Mouse (Mus musculus): ENCODE measurements around the gene Vmn1r166. TPM values are rescaled to one million over a fixed set of nuclear protein-coding genes. Genes with fewer than 3 reads are reported as not detected.

The Vmn1r166 gene
- not detected in 2 replicates for polyA plus RNA-seq (2015; fragmentation: Nextera tagmentation; extraction: Ambion mirVana)

GRCm38 (mm10) chr7:23251582-23251981 is at the start of gene Vmn1r166:
Vmn1r166 (minus strand) TSS chr7:23251682.

GRCm38 (mm10) chr7:23300892-23301291 is 49.4 kb upstream of the Vmn1r166 start, which contains the start of gene Nlrp4e:
Nlrp4e (plus strand) TSS chr7:23301192.

GRCm38 (mm10) chr7:23278800-23279199 is 27.3 kb upstream of the Vmn1r166 start, which contains the start of gene Gm6902:
Gm6902 (minus strand) TSS chr7:23278900.

GRCm38 (mm10) chr7:23217032-23217431 is 34.5 kb downstream of the Vmn1r166 start, which contains the start of gene Vmn1r165:
Vmn1r165 (plus strand) TSS chr7:23217332.

Other genes with a start within 250 kb of the Vmn1r166 start
- not detected in 2 replicates for gene Gm4216, start 231.8 kb downstream of the Vmn1r166 start, polyA plus RNA-seq (2015; fragmentation: Nextera tagmentation; extraction: Ambion mirVana)
- gene Vmn1r163, start 196.1 kb downstream of the Vmn1r166 start, polyA plus RNA-seq (2015; fragmentation: Nextera tagmentation; extraction: Ambion mirVana): not detected in 2 replicates
- gene Gm8720, start 184.2 kb downstream of the Vmn1r166 start, polyA plus RNA-seq (2015; fragmentation: Nextera tagmentation; extraction: Ambion mirVana): not detected in 2 replicates
- not detected in 2 replicates for gene Gm10662, start 107.2 kb downstream of the Vmn1r166 start, polyA plus RNA-seq (2015; fragmentation: Nextera tagmentation; extraction: Ambion mirVana)
- not detected in 2 replicates for gene Vmn1r165, start 34.4 kb downstream of the Vmn1r166 start, polyA plus RNA-seq (2015; fragmentation: Nextera tagmentation; extraction: Ambion mirVana)
- not detected in 2 replicates for gene Gm6902, start 27.2 kb upstream of the Vmn1r166 start, polyA plus RNA-seq (2015; fragmentation: Nextera tagmentation; extraction: Ambion mirVana)
- gene Nlrp4e, start 49.5 kb upstream of the Vmn1r166 start, polyA plus RNA-seq (2015; fragmentation: Nextera tagmentation; extraction: Ambion mirVana): not detected in 2 replicates
- gene Nlrp5, start 134.2 kb upstream of the Vmn1r166 start, polyA plus RNA-seq (2015; fragmentation: Nextera tagmentation; extraction: Ambion mirVana): not detected in 2 replicates

Data from urinary bladder, postnatal 0 days (tissue).